Mouse (Mus musculus) CD8-positive naive resting alpha-beta T cell, adult 57 days (primary cell): ENCODE measurements around the gene Axdnd1. TPM values are rescaled to one million over a fixed set of nuclear protein-coding genes. Genes with fewer than 3 reads are reported as not detected.

Experiments used
- total RNA-seq: library from RNA; stranded (reverse); gene quantifications from one replicate; pipeline ENCODE4 v1.2.4, GENCODE M21; 2023

Axdnd1 gene
- 1.8 TPM for total RNA-seq

GRCm38 (mm10) chr1:156420671-156421297 is at the start of gene Axdnd1:
Gene Axdnd1 (minus strand): TSS chr1:156421159.

GRCm38 (mm10) chr1:156365740-156366139 is 55.2 kb downstream of the Axdnd1 start, which contains the start of gene Gm2000:
Gene Gm2000 (plus strand): TSS chr1:156366040.

GRCm38 (mm10) chr1:156310630-156311029 is 110.3 kb downstream of the Axdnd1 start, which contains the start of gene Nphs2:
Gene Nphs2 (plus strand): TSS chr1:156310727.

GRCm38 (mm10) chr1:156302911-156303749 is 117.8 kb downstream of the Axdnd1 start, which contains the start of gene Tdrd5:
Gene Tdrd5 (minus strand): TSS chr1:156303664.

Other genes with a start within 250 kb of the Axdnd1 start
- gene Fam163a, start 216.1 kb downstream of the Axdnd1 start, total RNA-seq, result not detected
- not detected for gene Tdrd5, start 117.5 kb downstream of the Axdnd1 start, total RNA-seq
- not detected for gene Nphs2, start 110.4 kb downstream of the Axdnd1 start, total RNA-seq
- gene Gm2000, start 55.1 kb downstream of the Axdnd1 start, total RNA-seq, result 1,644 TPM
- gene Soat1, start 53.2 kb upstream of the Axdnd1 start, total RNA-seq, result 45.1 TPM
- gene Gm10031, start 102.9 kb upstream of the Axdnd1 start, total RNA-seq, result 42.6 TPM
- gene Abl2, start 137.6 kb upstream of the Axdnd1 start, total RNA-seq, result 76.3 TPM